In genomic region chr2:132945326-132946207, GRCm38 (mm10) we compare ENCODE assay signal across 8 mouse cellular contexts. TPM values are rescaled to one million over a fixed set of nuclear protein-coding genes. Genes with fewer than 3 reads are reported as not detected.
DNase-seq lines count a peak whose midpoint lies in the region; ATAC-seq and TF ChIP-seq lines count a peak whose summit lies in the region.

Gene Fermt1 (minus strand): TSS chr2:132945906.

- peaks cover 54% of the 10 kb centered on the region for H3K27me3 ChIP-seq in heart, embryonic 15.5 days
- peaks cover 31% of the 10 kb centered on the region; the same call in 1 of the 2 replicates for H3K27me3 ChIP-seq in hindbrain, postnatal 0 days (ENCODE audit: insufficient read depth, low read length)
- H3K27me3 ChIP-seq in liver, embryonic 14.5 days (ENCODE audit: control insufficient read depth, insufficient read depth, low read length): peaks cover 27% of the 10 kb centered on the region
- H3K27me3 ChIP-seq in stomach, embryonic 16.5 days (ENCODE audit: control insufficient read depth, insufficient read depth, low read length): peaks cover 25% of the 10 kb centered on the region

- intact Hi-C loops in heart, postnatal 10 days (cut with DNase I): no loop called here

- no peaks in the 10 kb centered on the region for H3K36me3 ChIP-seq in heart, embryonic 15.5 days
- no peaks in the 10 kb centered on the region for H3K36me3 ChIP-seq in hindbrain, postnatal 0 days (ENCODE audit: insufficient read depth, low read length)
- H3K36me3 ChIP-seq in liver, embryonic 14.5 days (replicated peaks; ENCODE audit: control insufficient read depth, insufficient read depth, low read depth): no peaks in the 10 kb centered on the region
- no peaks in the 10 kb centered on the region for H3K36me3 ChIP-seq in stomach, embryonic 16.5 days (ENCODE audit: control insufficient read depth, insufficient read depth, low read length)

- H3K27ac ChIP-seq in heart, embryonic 15.5 days: no peak within 1 kb of the TSS
- H3K27ac ChIP-seq in hindbrain, postnatal 0 days: no peak within 1 kb of the TSS
- H3K27ac ChIP-seq in liver, embryonic 14.5 days: no peak within 1 kb of the TSS
- peak within 1 kb of the TSS; percentile 94 for H3K27ac ChIP-seq in stomach, embryonic 16.5 days (ENCODE audit: low read length)

- H3K4me2 ChIP-seq in heart, embryonic 15.5 days: peak within 1 kb of the TSS; percentile 68
- peak within 1 kb of the TSS; percentile 70 for H3K4me2 ChIP-seq in hindbrain, postnatal 0 days (ENCODE audit: low read depth, low read length)
- peak within 1 kb of the TSS; percentile 32; the same call in 1 of the 2 replicates for H3K4me2 ChIP-seq in liver, embryonic 14.5 days (ENCODE audit: low read depth)
- H3K4me2 ChIP-seq in stomach, embryonic 16.5 days (ENCODE audit: low read depth, low read length): peak within 1 kb of the TSS; percentile 49

- H3K9me3 ChIP-seq in heart, embryonic 15.5 days (replicated peaks): no peaks in the 10 kb centered on the region
- H3K9me3 ChIP-seq in hindbrain, postnatal 0 days (ENCODE audit: low read length): no peaks in the 10 kb centered on the region
- no peaks in the 10 kb centered on the region for H3K9me3 ChIP-seq in liver, embryonic 14.5 days (ENCODE audit: control insufficient read depth, low read length)
- no peaks in the 10 kb centered on the region for H3K9me3 ChIP-seq in stomach, embryonic 16.5 days (replicated peaks; ENCODE audit: control insufficient read depth, low read length)

- ATAC-seq in heart, embryonic 15.5 days (replicated peaks; ENCODE audit: insufficient number of reproducible peaks, insufficient read depth, low FRiP score, low read depth): peak; percentile 60
- peak; percentile 72 for ATAC-seq in hindbrain, postnatal 0 days
- ATAC-seq in liver, embryonic 14.5 days (ENCODE audit: insufficient read depth): no peak
- peak; percentile 86 for ATAC-seq in stomach, embryonic 16.5 days (ENCODE audit: insufficient read depth, low FRiP score)

- H3K4me1 ChIP-seq in heart, embryonic 15.5 days (replicated peaks): peaks cover 14% of the 10 kb centered on the region
- H3K4me1 ChIP-seq in hindbrain, postnatal 0 days (ENCODE audit: insufficient read depth, low read length): peaks cover 6% of the 10 kb centered on the region; the same call in 1 of the 2 replicates
- no peaks in the 10 kb centered on the region for H3K4me1 ChIP-seq in liver, embryonic 14.5 days (replicated peaks; ENCODE audit: control insufficient read depth in 2 of 2, insufficient read depth in 2 of 2, low read length in 1 of 2)
- H3K4me1 ChIP-seq in stomach, embryonic 16.5 days (ENCODE audit: control insufficient read depth, insufficient read depth, low read length): no peaks in the 10 kb centered on the region

- WGBS in heart, embryonic 15.5 days: 3% methylated on average over 37 of the region's 37 CpGs
- WGBS in hindbrain, postnatal 0 days: 3% methylated on average over 37 of the region's 37 CpGs
- 5% methylated on average over 37 of the region's 37 CpGs for WGBS in liver, embryonic 14.5 days (ENCODE audit: insufficient replicate concordance)
- 3% methylated on average over 37 of the region's 37 CpGs for WGBS in stomach, embryonic 16.5 days

- H3K9ac ChIP-seq in heart, embryonic 15.5 days: no peak within 1 kb of the TSS
- H3K9ac ChIP-seq in hindbrain, postnatal 0 days (replicated peaks; ENCODE audit: low read length): peak within 1 kb of the TSS; percentile 30; the same call in 1 of the 2 replicates
- H3K9ac ChIP-seq in liver, embryonic 14.5 days (replicated peaks): no peak within 1 kb of the TSS
- peak within 1 kb of the TSS; percentile 79 for H3K9ac ChIP-seq in stomach, embryonic 16.5 days (ENCODE audit: low read length)

- TF ChIP-seq EP300 in liver, embryonic 14.5 days (IDR thresholded peaks at IDR 0.05; ENCODE audit: low read depth): no peak

- TF ChIP-seq CTCF in hindbrain, postnatal 0 days (IDR thresholded peaks at IDR 0.05; ENCODE audit: low read depth): no peak
- TF ChIP-seq CTCF in liver, embryonic 14.5 days (IDR thresholded peaks at IDR 0.05; ENCODE audit: low read depth): no peak

- DNase-seq in heart, postnatal 10 days: no peak
- peak; percentile 15 for DNase-seq in embryo, embryonic 9.5 days (ENCODE audit: extremely low spot score)
- DNase-seq in hindbrain, postnatal 0 days (ENCODE audit: low spot score): peak; percentile 8
- no peak for DNase-seq in liver, embryonic 14.5 days (ENCODE audit: low read depth in 3 of 3, low spot score in 3 of 3)
- no peak for DNase-seq in left cerebral cortex, adult 18-20 months (ENCODE audit: low spot score in 2 of 2)
- DNase-seq in frontal cortex, postnatal 25 days (ENCODE audit: low spot score in 2 of 2): no peak

- peak within 1 kb of the TSS; percentile 45 for H3K4me3 ChIP-seq in heart, embryonic 15.5 days
- peak within 1 kb of the TSS; percentile 40 for H3K4me3 ChIP-seq in hindbrain, postnatal 0 days (ENCODE audit: low read length)
- peak within 1 kb of the TSS in 1 of 2 experiments; percentile 14; a peak in 1 of 4 replicates for H3K4me3 ChIP-seq in liver, embryonic 14.5 days (ENCODE audit: insufficient read depth in 1 of 2, low read depth in 2 of 2, low read length in 2 of 2)
- peak within 1 kb of the TSS; percentile 55 for H3K4me3 ChIP-seq in stomach, embryonic 16.5 days (replicated peaks; ENCODE audit: low read length)

RNA-seq across cellular contexts. Expression of gene Fermt1, which starts in this region (rescaled TPM):
- 0.30 and 4.1 TPM in 2 replicates for polyA plus RNA-seq in heart, embryonic 15.5 days (2015; fragmentation: Nextera tagmentation; extraction: Ambion mirVana)
- not detected for total RNA-seq in heart, postnatal 10 days (2021)
- total RNA-seq in hindbrain, postnatal 0 days (2014; rRNA removed): 0.05 and 0.22 TPM in 2 replicates
- polyA plus RNA-seq in hindbrain, postnatal 0 days (2015; fragmentation: Nextera tagmentation; extraction: Ambion mirVana): 0.13 and 0.54 TPM in 2 replicates
- 0.02 TPM in 2 replicates for polyA plus RNA-seq in liver, embryonic 14.5 days (2012; rRNA removed)
- 0.08 TPM in 1 of 2 replicates, not detected in the other for polyA plus RNA-seq in liver, embryonic 14.5 days (2014; fragmentation: Nextera tagmentation; extraction: Ambion mirVana)
- 45.0 and 50.9 TPM in 2 replicates for polyA plus RNA-seq in stomach, embryonic 16.5 days (2015; fragmentation: Nextera tagmentation; extraction: Ambion mirVana)
- total RNA-seq in left cerebral cortex, adult 18-20 months (2021): 1 to 10 TPM in 1 of 2 experiments, under 1 TPM in 1; 0.56 to 1.5 TPM

Comparison
In these comparisons a context has a peak if more than half of its experiments do, and no peak if none do; other contexts are left out.
1. Peak in DNase-seq, ATAC-seq, H3K4me3 ChIP-seq, H3K9ac ChIP-seq and H3K4me2 ChIP-seq in hindbrain, postnatal 0 days; RNA of the gene not detected or under 1 TPM.